Mouse (Mus musculus) stomach, postnatal 0 days (tissue): ENCODE data around the gene Apol8. TPM values are rescaled to one million over a fixed set of nuclear protein-coding genes. Genes with fewer than 3 reads are reported as not detected.

Source experiments
- polyA plus RNA-seq: library from polyadenylated mRNA; unstranded; fragments of >200 nt; fragmentation: Nextera tagmentation; extraction: Ambion mirVana; gene quantifications from 2 replicates; pipeline ENCODE4 v1.2.1, GENCODE M21; 2015

The Apol8 gene
- polyA plus RNA-seq, 1 experiment from 2014 or later: 0.05 TPM

Other genes with a start within 250 kb of the Apol8 start
- gene Apol11a, start 248.7 kb downstream of the Apol8 start, polyA plus RNA-seq: not detected in 2 replicates
- 0.28 and 0.34 TPM in 2 replicates for gene Apol7c, start 223.7 kb downstream of the Apol8 start, polyA plus RNA-seq
- gene 1700025B11Rik, start 195.1 kb downstream of the Apol8 start, polyA plus RNA-seq: not detected in 2 replicates
- 0.38 and 0.50 TPM in 2 replicates for gene Apol10b, start 160.9 kb downstream of the Apol8 start, polyA plus RNA-seq
- gene Gm36245, start 157.7 kb downstream of the Apol8 start, polyA plus RNA-seq: not detected in 2 replicates
- gene Apol11b, start 113.7 kb downstream of the Apol8 start, polyA plus RNA-seq: 0.05 and 0.08 TPM in 2 replicates
- 0.10 TPM in 1 of 2 replicates, not detected in the other for gene Apol7e, start 58.1 kb downstream of the Apol8 start, polyA plus RNA-seq
- 0.33 and 0.45 TPM in 2 replicates for gene Apol9b, start 28.0 kb downstream of the Apol8 start, polyA plus RNA-seq
- gene Myh9, start 85.2 kb upstream of the Apol8 start, polyA plus RNA-seq: 27.9 and 32.9 TPM in 2 replicates
- gene Txn2, start 172.0 kb upstream of the Apol8 start, polyA plus RNA-seq: 172 and 176 TPM in 2 replicates
- 0.62 and 0.87 TPM in 2 replicates for gene Foxred2, start 199.7 kb upstream of the Apol8 start, polyA plus RNA-seq
- gene Eif3d, start 213.8 kb upstream of the Apol8 start, polyA plus RNA-seq: 106 and 110 TPM in 2 replicates